Mouse (Mus musculus): ENCODE data around the gene Shank2. TPM values are rescaled to one million over a fixed set of nuclear protein-coding genes. Genes with fewer than 3 reads are reported as not detected.

Shank2 gene
- polyA plus RNA-seq, 1 experiment: 0.70 TPM

- TF ChIP-seq CTCF (IDR thresholded peaks at IDR 0.05; ENCODE audit: control insufficient read depth, insufficient read depth, insufficient read length) (no peak), CEBPB (IDR thresholded peaks at IDR 0.05; ENCODE audit: low read depth) (no peak), MYOD1 (IDR thresholded peaks at IDR 0.05; ENCODE audit: control insufficient read depth, insufficient read length, low read depth) (no peak), MAX (IDR thresholded peaks at IDR 0.05) (no peak), MYOG (IDR thresholded peaks at IDR 0.05; ENCODE audit: control insufficient read depth, extremely low read depth, insufficient read length) (no peak), FOSL1 (IDR thresholded peaks at IDR 0.05; ENCODE audit: insufficient read depth, low read length, poor library complexity, severe bottlenecking) (no peak), USF1 (IDR thresholded peaks at IDR 0.05; ENCODE audit: low read depth) (no peak)
Observed at GRCm38 (mm10) chr7:144278703-144279102, 277.0 kb downstream of the Shank2 start.

GRCm38 (mm10) chr7:144283701-144284100, 282.0 kb downstream of the Shank2 start:
- TF ChIP-seq MAX (IDR thresholded peaks at IDR 0.05): no peak
- no peak for TF ChIP-seq CEBPB (IDR thresholded peaks at IDR 0.05; ENCODE audit: low read depth)
- no peak for TF ChIP-seq MYOD1 (IDR thresholded peaks at IDR 0.05; ENCODE audit: control insufficient read depth, insufficient read length, low read depth)
- TF ChIP-seq CTCF (IDR thresholded peaks at IDR 0.05; ENCODE audit: control insufficient read depth, insufficient read depth, insufficient read length): no peak
- no peak for TF ChIP-seq USF1 (IDR thresholded peaks at IDR 0.05; ENCODE audit: low read depth)
- no peak for TF ChIP-seq FOSL1 (IDR thresholded peaks at IDR 0.05; ENCODE audit: insufficient read depth, low read length, poor library complexity, severe bottlenecking)
- TF ChIP-seq MYOG (IDR thresholded peaks at IDR 0.05; ENCODE audit: control insufficient read depth, extremely low read depth, insufficient read length): no peak
- no peaks in the 10 kb centered on the region for H3K36me3 ChIP-seq (ENCODE audit: control insufficient read depth, insufficient read depth)
- no peak overlapping the region for H3ac ChIP-seq (ENCODE audit: control insufficient read depth, insufficient read length, low read depth)
- H3K27me3 ChIP-seq (ENCODE audit: control insufficient read depth, insufficient read depth, insufficient read length): peaks cover 46% of the 10 kb centered on the region
- H3K79me2 ChIP-seq (ENCODE audit: control insufficient read depth, insufficient read depth): no peaks in the 10 kb centered on the region
- no peaks in the 10 kb centered on the region for H3K79me3 ChIP-seq (ENCODE audit: low read depth)
- H3K4me3 ChIP-seq (ENCODE audit: insufficient read depth, poor library complexity, severe bottlenecking): no peak overlapping the region

More at GRCm38 (mm10) chr7:144278703-144279102, 277.0 kb downstream of the Shank2 start:
- Histone ChIP-seq H3K79me3 (ENCODE audit: low read depth) (no peaks in the 10 kb centered on the region), H3ac (ENCODE audit: control insufficient read depth, insufficient read length, low read depth) (no peak overlapping the region), H3K79me2 (ENCODE audit: control insufficient read depth, insufficient read depth) (no peaks in the 10 kb centered on the region), H3K4me3 (ENCODE audit: insufficient read depth, poor library complexity, severe bottlenecking) (no peak overlapping the region), H3K27me3 (ENCODE audit: control insufficient read depth, insufficient read depth, insufficient read length) (peaks cover 46% of the 10 kb centered on the region), H3K36me3 (ENCODE audit: control insufficient read depth, insufficient read depth) (no peaks in the 10 kb centered on the region)

DNA sequence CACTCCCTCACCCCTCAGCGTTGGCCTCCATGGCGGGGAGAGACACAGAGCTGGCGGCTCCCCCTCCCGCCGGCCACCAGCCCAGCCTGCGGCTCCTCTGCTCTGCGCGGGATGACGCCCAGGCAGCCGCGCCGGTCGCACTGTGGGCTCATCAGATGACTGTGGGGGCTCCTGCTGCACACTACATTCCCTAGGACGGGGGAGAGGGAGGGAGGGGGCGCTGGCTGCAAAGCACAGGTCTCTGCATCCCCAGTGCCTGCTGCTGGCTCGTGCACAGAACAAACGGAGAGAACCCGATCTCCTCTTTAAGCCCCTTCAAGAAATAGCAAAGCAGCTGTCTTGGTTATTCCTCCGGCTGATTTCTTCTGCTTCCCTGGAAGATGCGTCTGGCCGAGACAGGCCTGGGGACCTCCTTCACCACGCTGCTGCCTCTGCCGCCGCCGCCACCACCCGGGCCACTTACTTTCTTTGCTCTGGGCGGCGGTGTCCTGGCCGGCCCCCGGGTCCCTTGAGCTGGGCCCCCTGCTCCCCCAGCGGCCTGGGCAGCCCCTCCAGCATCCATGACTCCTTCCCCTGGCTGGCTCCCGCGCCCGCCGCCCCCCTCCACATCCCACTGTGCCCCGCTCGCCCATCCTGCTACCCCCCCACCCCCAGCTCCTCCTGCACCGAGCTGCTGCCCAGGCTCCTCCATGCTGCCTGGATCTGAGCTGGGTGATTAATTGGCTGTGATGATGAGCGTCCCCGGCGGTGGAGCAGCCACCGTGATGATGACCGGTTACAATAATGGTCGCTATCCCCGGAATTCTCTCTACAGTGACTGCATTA, 282.7 kb downstream of the Shank2 start:
- Histone ChIP-seq H3K4me3 (ENCODE audit: insufficient read depth, poor library complexity, severe bottlenecking) (no peak overlapping the region), H3ac (ENCODE audit: control insufficient read depth, insufficient read length, low read depth) (no peak overlapping the region), H3K79me3 (ENCODE audit: low read depth) (no peaks in the 10 kb centered on the region), H3K79me2 (ENCODE audit: control insufficient read depth, insufficient read depth) (no peaks in the 10 kb centered on the region), H3K36me3 (ENCODE audit: control insufficient read depth, insufficient read depth) (no peaks in the 10 kb centered on the region), H3K27me3 (ENCODE audit: control insufficient read depth, insufficient read depth, insufficient read length) (peaks cover 42% of the 10 kb centered on the region)
- TF ChIP-seq CTCF (IDR thresholded peaks at IDR 0.05; ENCODE audit: control insufficient read depth, insufficient read depth, insufficient read length) (no peak), MYOD1 (IDR thresholded peaks at IDR 0.05; ENCODE audit: control insufficient read depth, insufficient read length, low read depth) (no peak), CEBPB (IDR thresholded peaks at IDR 0.05; ENCODE audit: low read depth) (no peak), MYOG (IDR thresholded peaks at IDR 0.05; ENCODE audit: control insufficient read depth, extremely low read depth, insufficient read length) (no peak), MAX (IDR thresholded peaks at IDR 0.05) (no peak), FOSL1 (IDR thresholded peaks at IDR 0.05; ENCODE audit: insufficient read depth, low read length, poor library complexity, severe bottlenecking) (no peak), USF1 (IDR thresholded peaks at IDR 0.05; ENCODE audit: low read depth) (no peak)

DNA sequence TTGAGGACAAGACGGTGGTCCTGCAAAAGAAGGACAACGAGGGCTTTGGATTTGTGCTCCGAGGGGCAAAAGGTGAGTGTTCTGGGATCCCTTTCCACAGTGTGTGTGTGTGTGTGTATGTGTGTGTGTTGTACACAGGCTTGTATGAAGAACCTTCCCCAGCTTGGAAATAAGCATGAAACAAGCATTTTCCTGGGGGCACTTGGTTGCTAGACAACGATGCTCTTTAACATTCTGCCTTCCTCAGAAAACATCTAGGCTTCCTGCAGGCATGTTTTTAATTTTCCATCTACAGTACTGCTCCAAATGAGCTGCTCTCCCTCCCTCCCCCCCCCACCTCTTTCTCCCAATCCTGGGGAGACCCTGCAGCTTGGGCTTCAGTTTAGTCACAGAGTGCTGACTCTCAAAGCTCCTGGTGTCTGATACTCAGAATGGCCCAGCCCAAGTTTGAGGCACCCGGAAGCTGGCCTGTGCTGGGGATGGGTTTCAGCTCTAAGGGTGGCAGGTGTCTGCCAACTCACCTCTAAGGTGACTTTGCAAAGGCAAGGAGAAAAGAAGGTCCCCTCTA, 283.4 kb downstream of the Shank2 start:
- no peak overlapping the region for H3K4me3 ChIP-seq (ENCODE audit: insufficient read depth, poor library complexity, severe bottlenecking)
- no peak for TF ChIP-seq USF1 (IDR thresholded peaks at IDR 0.05; ENCODE audit: low read depth)
- H3K36me3 ChIP-seq (ENCODE audit: control insufficient read depth, insufficient read depth): no peaks in the 10 kb centered on the region
- H3K79me3 ChIP-seq (ENCODE audit: low read depth): no peaks in the 10 kb centered on the region
- no peak overlapping the region for H3ac ChIP-seq (ENCODE audit: control insufficient read depth, insufficient read length, low read depth)
- no peaks in the 10 kb centered on the region for H3K79me2 ChIP-seq (ENCODE audit: control insufficient read depth, insufficient read depth)
- H3K27me3 ChIP-seq (ENCODE audit: control insufficient read depth, insufficient read depth, insufficient read length): peaks cover 38% of the 10 kb centered on the region

GRCm38 (mm10) chr7:144285912-144286311, 284.2 kb downstream of the Shank2 start:
- Histone ChIP-seq H3K79me3 (ENCODE audit: low read depth) (no peaks in the 10 kb centered on the region), H3K79me2 (ENCODE audit: control insufficient read depth, insufficient read depth) (no peaks in the 10 kb centered on the region), H3K36me3 (ENCODE audit: control insufficient read depth, insufficient read depth) (no peaks in the 10 kb centered on the region), H3K27me3 (ENCODE audit: control insufficient read depth, insufficient read depth, insufficient read length) (peaks cover 32% of the 10 kb centered on the region), H3K4me3 (ENCODE audit: insufficient read depth, poor library complexity, severe bottlenecking) (no peak overlapping the region), H3ac (ENCODE audit: control insufficient read depth, insufficient read length, low read depth) (no peak overlapping the region)
- TF ChIP-seq MAX (IDR thresholded peaks at IDR 0.05) (no peak), CEBPB (IDR thresholded peaks at IDR 0.05; ENCODE audit: low read depth) (no peak), FOSL1 (IDR thresholded peaks at IDR 0.05; ENCODE audit: insufficient read depth, low read length, poor library complexity, severe bottlenecking) (no peak), CTCF (IDR thresholded peaks at IDR 0.05; ENCODE audit: control insufficient read depth, insufficient read depth, insufficient read length) (no peak), MYOG (IDR thresholded peaks at IDR 0.05; ENCODE audit: control insufficient read depth, extremely low read depth, insufficient read length) (no peak), USF1 (IDR thresholded peaks at IDR 0.05; ENCODE audit: low read depth) (no peak), MYOD1 (IDR thresholded peaks at IDR 0.05; ENCODE audit: control insufficient read depth, insufficient read length, low read depth) (no peak)
